Mouse (Mus musculus) MEL (cell line): ENCODE results near the gene Majin.

Source experiments
- BHLHE40 ChIP-seq: IDR thresholded peaks from 2 replicates; pipeline ENCODE4 v1.6.1; 2012; ENCODE audit warnings: low read depth, mild to moderate bottlenecking, inconsistent platforms, low read length, improper control_type of control experiment, borderline replicate concordance
- CHD1 ChIP-seq: IDR thresholded peaks from 2 replicates; pipeline ENCODE4 v1.6.1; 2012; ENCODE audit warnings: low read depth, mild to moderate bottlenecking, inconsistent platforms, low read length, improper control_type of control experiment
- CTCF ChIP-seq, 3 experiments: IDR thresholded peaks in 2 of 3; conservative IDR thresholded peaks in 1 of 3; 2 replicates each; pipeline ENCODE4 v1.5.1; 2011 to 2012; ENCODE audit warnings: low read length in 3 of 3, low read depth in 2 of 3, mild to moderate bottlenecking in 2 of 3, improper control_type of control experiment in 1 of 3, inconsistent platforms in 1 of 3, mixed read lengths in 1 of 3, moderate library complexity in 1 of 3; ENCODE audit not compliant: control insufficient read depth in 1 of 3, insufficient read depth in 1 of 3, poor library complexity in 1 of 3, severe bottlenecking in 1 of 3
- MAFK ChIP-seq: IDR thresholded peaks from 2 replicates; pipeline ENCODE4 v1.6.1; 2011; ENCODE audit warnings: low read depth, mild to moderate bottlenecking, low read length, improper control_type of control experiment, borderline replicate concordance
- MAX ChIP-seq: IDR thresholded peaks from 2 replicates; pipeline ENCODE4 v1.6.1; 2011; ENCODE audit warnings: low read length, improper control_type of control experiment
- POLR2A ChIP-seq, 2 experiments: IDR thresholded peaks; 2 replicates each; pipeline ENCODE4 v1.6.1; 2011 to 2012; ENCODE audit warnings: low read length in 2 of 2, mild to moderate bottlenecking in 2 of 2, control low read depth in 1 of 2, improper control_type of control experiment in 1 of 2, low read depth in 1 of 2, moderate library complexity in 1 of 2; ENCODE audit not compliant: control insufficient read depth in 1 of 2, insufficient read depth in 1 of 2, poor library complexity in 1 of 2
- RAD21 ChIP-seq: IDR thresholded peaks from 2 replicates; pipeline ENCODE4 v1.6.1; 2011; ENCODE audit warnings: mild to moderate bottlenecking, low read depth, low read length, improper control_type of control experiment
- SMC3 ChIP-seq: IDR thresholded peaks from 2 replicates; pipeline ENCODE4 v1.6.1; 2011; ENCODE audit warnings: low read depth, low read length, improper control_type of control experiment
- TCF12 ChIP-seq: IDR thresholded peaks from 2 replicates; pipeline ENCODE4 v1.6.1; 2014; ENCODE audit warnings: low read depth, mild to moderate bottlenecking, inconsistent platforms, low read length, improper control_type of control experiment, moderate library complexity
- ZC3H11A ChIP-seq: IDR thresholded peaks from 2 replicates; pipeline ENCODE4 v1.6.1; 2012; ENCODE audit warnings: low read depth, mild to moderate bottlenecking, inconsistent platforms, low read length, improper control_type of control experiment
- ZKSCAN1 ChIP-seq: IDR thresholded peaks from 2 replicates; pipeline ENCODE4 v1.6.1; 2012; ENCODE audit warnings: low read depth, mild to moderate bottlenecking, inconsistent platforms, low read length, improper control_type of control experiment, moderate library complexity
- ZNF384 ChIP-seq: IDR thresholded peaks from 2 replicates; pipeline ENCODE4 v1.6.1; 2012; ENCODE audit warnings: low read depth, mild to moderate bottlenecking, inconsistent platforms, low read length, improper control_type of control experiment

GRCm38 (mm10) chr19:6262839-6263433 is 78.7 kb downstream of the Majin start:
- TF ChIP-seq ZKSCAN1 = no peak
- no peak for TF ChIP-seq RAD21
- no peak for TF ChIP-seq CHD1
- no peak for TF ChIP-seq ZC3H11A
- TF ChIP-seq CTCF (IDR thresholded peaks at IDR 0.05 in 2 of 3, conservative IDR thresholded peaks at IDR 0.05 in 1 of 3; ENCODE audit: control insufficient read depth in 1 of 3, insufficient read depth in 1 of 3, low read depth in 2 of 3, low read length in 3 of 3, poor library complexity in 1 of 3, severe bottlenecking in 1 of 3) = no peak
- no peak for TF ChIP-seq BHLHE40
- no peak for TF ChIP-seq POLR2A (IDR thresholded peaks at IDR 0.05; ENCODE audit: control insufficient read depth in 1 of 2, insufficient read depth in 1 of 2, low read depth in 1 of 2, low read length in 2 of 2, poor library complexity in 1 of 2)
- no peak for TF ChIP-seq ZNF384
- no peak for TF ChIP-seq MAFK
- no peak for TF ChIP-seq TCF12
- no peak for TF ChIP-seq SMC3
- no peak for TF ChIP-seq MAX
